Mouse (Mus musculus) heart, postnatal 36 days (tissue): ENCODE results near the gene Slc36a2. TPM values are rescaled to one million over a fixed set of nuclear protein-coding genes. Genes with fewer than 3 reads are reported as not detected.

ENCODE experiments used
- DNase-seq, 2 experiments: peaks; one replicate each; pipeline ENCODE4 v3.0.0; 2021 to 2022
- intact Hi-C: fragments of 180-260 bp; cut with DNase I; formaldehyde crosslinking; loops from one replicate; pipeline ENCODE4 v1.15.1; 2025
- total RNA-seq, 2 experiments: library from RNA; stranded (reverse); gene quantifications; 2 replicates each; pipeline ENCODE4 v1.2.3; 2021

The Slc36a2 gene
- total RNA-seq, 2 experiments from 2014 or later: 14.3 to 14.8 TPM

- no peak for DNase-seq
- intact Hi-C loops: no loop called here
Observed at GRCm38 (mm10) chr11:55187292-55187691, 2.4 kb upstream of the Slc36a2 start.

GRCm38 (mm10) chr11:55184246-55184645, 631 bp downstream of the Slc36a2 start:
- intact Hi-C loops: no loop called here
- DNase-seq: no peak

GRCm38 (mm10) chr11:55183124-55183523, 1.8 kb downstream of the Slc36a2 start:
- DNase-seq: no peak
- intact Hi-C loops: no loop called here

- intact Hi-C loops: no loop called here
- DNase-seq: no peak
Observed at GRCm38 (mm10) chr11:55179856-55180255, 5.0 kb downstream of the Slc36a2 start.

GRCm38 (mm10) chr11:55178830-55179229, 6.0 kb downstream of the Slc36a2 start:
- intact Hi-C loops: no loop called here
- no peak for DNase-seq

GRCm38 (mm10) chr11:55170501-55170900, 14.4 kb downstream of the Slc36a2 start:
- intact Hi-C loops: no loop called here
- DNase-seq: no peak

- intact Hi-C loops: no loop called here
- DNase-seq: no peak
Observed at GRCm38 (mm10) chr11:55168914-55169313, 16.0 kb downstream of the Slc36a2 start.

GRCm38 (mm10) chr11:55168504-55168903, 16.4 kb downstream of the Slc36a2 start:
- DNase-seq: no peak
- intact Hi-C loops: no loop called here

- no peak for DNase-seq
- intact Hi-C loops: no loop called here
Observed at GRCm38 (mm10) chr11:55165748-55166147, 19.1 kb downstream of the Slc36a2 start.

GRCm38 (mm10) chr11:55164723-55165122, 20.2 kb downstream of the Slc36a2 start:
- intact Hi-C loops: no loop called here
- DNase-seq: peak; percentile 17 to 40

- peak in 1 of 2 experiments; percentile 47 for DNase-seq
- intact Hi-C loops: no loop called here
Observed at GRCm38 (mm10) chr11:55162670-55163069, 22.2 kb downstream of the Slc36a2 start.

GRCm38 (mm10) chr11:55158785-55159359, 26.0 kb downstream of the Slc36a2 start:
- peak; percentile 81 to 86 for DNase-seq
- intact Hi-C loops: loop anchor here (2.0 to 5.0 kb wide), 2 partner anchors 72 to 162 kb away; no protein-coding TSS in a partner anchor

- peak in 1 of 2 experiments; percentile 9 for DNase-seq
- intact Hi-C loops: loop anchor here (5.0 kb wide), 1 partner anchor 158 kb away; no protein-coding TSS in a partner anchor
Observed at GRCm38 (mm10) chr11:55155070-55155421, 29.8 kb downstream of the Slc36a2 start.

- peak in 1 of 2 experiments; percentile 13 for DNase-seq
- intact Hi-C loops: loop anchor here (5.0 kb wide), 1 partner anchor 157 kb away; no protein-coding TSS in a partner anchor
Observed at GRCm38 (mm10) chr11:55154398-55155069, 30.3 kb downstream of the Slc36a2 start.

GRCm38 (mm10) chr11:55151608-55152007, 33.3 kb downstream of the Slc36a2 start, which contains the start of gene Slc36a3:
Gene Slc36a3, minus strand, starts transcription at chr11:55151708.
- intact Hi-C loops: no loop called here
- DNase-seq: no peak

- intact Hi-C loops: no loop called here
- no peak for DNase-seq
Observed at GRCm38 (mm10) chr11:55148461-55148860, 36.4 kb downstream of the Slc36a2 start.

- no peak for DNase-seq
- intact Hi-C loops: no loop called here
Observed at GRCm38 (mm10) chr11:55147423-55147822, 37.5 kb downstream of the Slc36a2 start.

GRCm38 (mm10) chr11:55146855-55147254, 38.0 kb downstream of the Slc36a2 start:
- intact Hi-C loops: no loop called here

GRCm38 (mm10) chr11:55144011-55144410, 40.9 kb downstream of the Slc36a2 start:
- DNase-seq: no peak
- intact Hi-C loops: no loop called here

More at GRCm38 (mm10) chr11:55146855-55147254, 38.0 kb downstream of the Slc36a2 start:
- no peak for DNase-seq

- intact Hi-C loops: no loop called here
- DNase-seq: no peak
Observed at GRCm38 (mm10) chr11:55141502-55141901, 43.4 kb downstream of the Slc36a2 start.

- DNase-seq: no peak
- intact Hi-C loops: no loop called here
Observed at GRCm38 (mm10) chr11:55137646-55138045, 47.2 kb downstream of the Slc36a2 start.
